17 mouse cellular contexts compared by ENCODE assay signal in genomic region chr7:126339521-126339971, GRCm38 (mm10). TPM values are rescaled to one million over a fixed set of nuclear protein-coding genes. Genes with fewer than 3 reads are reported as not detected.
A peak's percentile ranks its signal among the peaks of the same experiment; 100 is the strongest.
DNase-seq lines count a peak whose midpoint lies in the region; ATAC-seq lines count a peak whose summit lies in the region.
"Had no signal": no experiment of that assay in that cellular context is flagged by ENCODE, and none has a peak within 500 bp of the region (broad histone marks: within the 10 kb centered on the region; RNA-seq: fewer than 3 reads in every experiment).

No protein-coding gene starts in this region.

- no peaks in the 10 kb centered on the region for H3K4me1 ChIP-seq in kidney, embryonic 16.5 days (ENCODE audit: insufficient read depth, low read length)
- no peaks in the 10 kb centered on the region for H3K4me1 ChIP-seq in forebrain, embryonic 13.5 days
- H3K4me1 ChIP-seq: midbrain, embryonic 15.5 days had no signal

- no peak for ATAC-seq in kidney, embryonic 16.5 days (ENCODE audit: low FRiP score, low TSS enrichment)
- ATAC-seq in forebrain, embryonic 13.5 days = no peak
- ATAC-seq: forebrain, embryonic 16.5 days; midbrain, embryonic 15.5 days had no signal

- 66% methylated on average over 8 of the region's 8 CpGs for WGBS in kidney, embryonic 16.5 days
- 76% methylated on average over 8 of the region's 8 CpGs for WGBS in forebrain, embryonic 13.5 days

- no peak overlapping the region for H3K27ac ChIP-seq in kidney, embryonic 16.5 days (ENCODE audit: low read length)
- no peak overlapping the region for H3K27ac ChIP-seq in forebrain, embryonic 13.5 days
- H3K27ac ChIP-seq: kidney, embryonic 15.5 days; midbrain, embryonic 15.5 days had no signal

- H3K9ac ChIP-seq in kidney, embryonic 16.5 days (replicated peaks; ENCODE audit: low read length) = no peak overlapping the region
- H3K9ac ChIP-seq in forebrain, embryonic 13.5 days = no peak overlapping the region
- H3K9ac ChIP-seq: kidney, embryonic 15.5 days; lung, embryonic 14.5 days; midbrain, embryonic 15.5 days had no signal

- no peaks in the 10 kb centered on the region for H3K36me3 ChIP-seq in kidney, embryonic 16.5 days (ENCODE audit: insufficient read depth, low read length)
- H3K36me3 ChIP-seq in forebrain, embryonic 13.5 days (ENCODE audit: poor library complexity, severe bottlenecking) = no peaks in the 10 kb centered on the region
- H3K36me3 ChIP-seq: kidney, embryonic 15.5 days; midbrain, embryonic 15.5 days had no signal

- no peak overlapping the region for H3K4me3 ChIP-seq in kidney, embryonic 16.5 days (ENCODE audit: low read length)
- H3K4me3 ChIP-seq in forebrain, embryonic 13.5 days = no peak overlapping the region
- H3K4me3 ChIP-seq: kidney, embryonic 15.5 days; midbrain, embryonic 15.5 days had no signal

- DNase-seq in kidney, postnatal 10 days = peak; percentile 46
- peak; percentile 40 to 47 for DNase-seq in CD8-positive naive resting alpha-beta T cell, adult 2 months (ENCODE audit: low read depth in 2 of 2, low spot score in 2 of 2)
- DNase-seq in T-cell, adult 2 months (ENCODE audit: low spot score) = peak; percentile 66
- DNase-seq in thymus, postnatal 0 days (ENCODE audit: low spot score) = peak; percentile 86
- DNase-seq in adrenal gland, adult (ENCODE audit: inconsistent age in 2 of 2, low spot score in 1 of 2) = no peak
- no peak for DNase-seq in urinary bladder, postnatal 4 days (ENCODE audit: low spot score in 2 of 2)
- DNase-seq: adrenal gland, postnatal 10 days; cerebellum, adult 9-11 months; embryo, embryonic 11 days; layer of hippocampus, adult 9-11 months; lung, embryonic 14.5 days; right cerebral cortex, postnatal 14 days had no signal

- H3K9me3 ChIP-seq in kidney, embryonic 16.5 days (ENCODE audit: low read length) = no peaks in the 10 kb centered on the region
- H3K9me3 ChIP-seq in forebrain, embryonic 13.5 days (replicated peaks) = no peaks in the 10 kb centered on the region
- H3K9me3 ChIP-seq: kidney, embryonic 15.5 days; midbrain, embryonic 15.5 days had no signal

- no peak overlapping the region for H3K4me2 ChIP-seq in kidney, embryonic 16.5 days (replicated peaks; ENCODE audit: low read depth, low read length)
- H3K4me2 ChIP-seq in forebrain, embryonic 13.5 days = no peak overlapping the region
- H3K4me2 ChIP-seq: kidney, embryonic 15.5 days; lung, embryonic 14.5 days; midbrain, embryonic 15.5 days had no signal

- H3K27me3 ChIP-seq in kidney, embryonic 16.5 days (ENCODE audit: insufficient read depth, low read length) = no peaks in the 10 kb centered on the region
- H3K27me3 ChIP-seq in forebrain, embryonic 13.5 days = no peaks in the 10 kb centered on the region
- H3K27me3 ChIP-seq: kidney, embryonic 15.5 days; midbrain, embryonic 15.5 days had no signal

RNA-seq across cellular contexts. Expression of gene Lat, which starts 29.8 kb away (rescaled TPM):
- 1.7 and 2.4 TPM in 2 replicates for polyA plus RNA-seq in kidney, embryonic 16.5 days (2015; fragmentation: Nextera tagmentation; extraction: Ambion mirVana)
- polyA plus RNA-seq in thymus, postnatal 0 days (2015; fragmentation: Nextera tagmentation; extraction: Ambion mirVana) = 890 and 915 TPM in 2 replicates
- polyA plus RNA-seq in forebrain, embryonic 13.5 days (2015; fragmentation: Nextera tagmentation; extraction: Ambion mirVana) = 1.0 and 1.9 TPM in 2 replicates

RNA-seq across cellular contexts. Expression of gene Spns1, which starts 37.7 kb away (rescaled TPM):
- polyA plus RNA-seq in kidney, embryonic 16.5 days (2015; fragmentation: Nextera tagmentation; extraction: Ambion mirVana) = 78.0 and 78.9 TPM in 2 replicates
- 39.4 and 43.3 TPM in 2 replicates for polyA plus RNA-seq in thymus, postnatal 0 days (2015; fragmentation: Nextera tagmentation; extraction: Ambion mirVana)
- 58.6 and 69.2 TPM in 2 replicates for polyA plus RNA-seq in forebrain, embryonic 13.5 days (2015; fragmentation: Nextera tagmentation; extraction: Ambion mirVana)

RNA-seq across cellular contexts. Expression of gene Nfatc2ip, which starts 57.0 kb away (rescaled TPM):
- 1.9 and 2.5 TPM in 2 replicates for polyA plus RNA-seq in kidney, embryonic 16.5 days (2015; fragmentation: Nextera tagmentation; extraction: Ambion mirVana)
- polyA plus RNA-seq in thymus, postnatal 0 days (2015; fragmentation: Nextera tagmentation; extraction: Ambion mirVana) = 5.1 and 6.7 TPM in 2 replicates
- polyA plus RNA-seq in forebrain, embryonic 13.5 days (2015; fragmentation: Nextera tagmentation; extraction: Ambion mirVana) = 3.0 and 4.5 TPM in 2 replicates

Comparison
In these comparisons a context has a peak if more than half of its experiments do, and no peak if none do; other contexts are left out.
1. DNase-seq: peak in kidney, postnatal 10 days (single experiment), CD8-positive naive resting alpha-beta T cell, adult 2 months (2 of 2), T-cell, adult 2 months (single experiment) and thymus, postnatal 0 days (single experiment); none in adrenal gland, adult (0 of 2) and urinary bladder, postnatal 4 days (0 of 2).
2. RNA of gene Lat, which starts 29.8 kb away (polyA plus RNA-seq): 890 to 915 TPM in thymus, postnatal 0 days; 1.7 to 2.4 TPM in kidney, embryonic 16.5 days and 1.0 to 1.9 TPM in forebrain, embryonic 13.5 days; every median in the first group is over 100 times any median in the second.